Mouse (Mus musculus): Measurements from ENCODE around the gene Pex14. TPM values are rescaled to one million over a fixed set of nuclear protein-coding genes. Genes with fewer than 3 reads are reported as not detected.

The Pex14 gene
- polyA plus RNA-seq, 1 experiment from 2014 or later: 56.6 TPM

GRCm38 (mm10) chr4:148930721-148931229 lies 168.9 kb downstream of the Pex14 start:
- DNase-seq (ENCODE audit: low spot score): no peak
- Histone ChIP-seq H3K27ac (replicated peaks) (peak overlapping the region; percentile 67), H3K9me3 (replicated peaks) (no peaks in the 10 kb centered on the region), H3K4me3 (no peak overlapping the region), H3K27me3 (ENCODE audit: low read depth, poor library complexity, severe bottlenecking) (peaks cover 100% of the 10 kb centered on the region), H3K4me1 (peaks cover 50% of the 10 kb centered on the region), H3K36me3 (peaks cover 17% of the 10 kb centered on the region)
- 74% methylated on average over 9 of the region's 9 CpGs for WGBS

GRCm38 (mm10) chr4:148928876-148929275 lies 170.8 kb downstream of the Pex14 start:
- H3K9me3 ChIP-seq (replicated peaks): no peaks in the 10 kb centered on the region
- 92% methylated on average over 16 of the region's 16 CpGs for WGBS
- H3K4me3 ChIP-seq: no peak overlapping the region
- H3K4me1 ChIP-seq: peaks cover 52% of the 10 kb centered on the region
- DNase-seq (ENCODE audit: low spot score): no peak
- H3K27ac ChIP-seq (replicated peaks): 0 out of 2 replicates have a peak overlapping the region, but pooled peaks have one; percentile 1
- peaks cover 17% of the 10 kb centered on the region for H3K36me3 ChIP-seq
- H3K27me3 ChIP-seq (ENCODE audit: low read depth, poor library complexity, severe bottlenecking): peaks cover 100% of the 10 kb centered on the region

- Histone ChIP-seq H3K9me3 (replicated peaks) (no peaks in the 10 kb centered on the region), H3K4me3 (no peak overlapping the region), H3K27me3 (ENCODE audit: low read depth, poor library complexity, severe bottlenecking) (peaks cover 100% of the 10 kb centered on the region), H3K36me3 (peaks cover 13% of the 10 kb centered on the region), H3K27ac (replicated peaks) (no peak overlapping the region), H3K4me1 (peaks cover 57% of the 10 kb centered on the region)
- DNase-seq (ENCODE audit: low spot score): no peak
- WGBS: 79% methylated on average over 9 of the region's 9 CpGs
Measured at GRCm38 (mm10) chr4:148928316-148928715, 171.4 kb downstream of the Pex14 start.

GRCm38 (mm10) chr4:148926459-148926858 lies 173.2 kb downstream of the Pex14 start:
- DNase-seq (ENCODE audit: low spot score): no peak
- 63% methylated on average over 8 of the region's 8 CpGs for WGBS
- peaks cover 76% of the 10 kb centered on the region for H3K4me1 ChIP-seq
- H3K27me3 ChIP-seq (ENCODE audit: low read depth, poor library complexity, severe bottlenecking): peaks cover 100% of the 10 kb centered on the region
- peaks cover 7% of the 10 kb centered on the region for H3K36me3 ChIP-seq
- H3K9me3 ChIP-seq (replicated peaks): no peaks in the 10 kb centered on the region
- peak overlapping the region; percentile 2 for H3K27ac ChIP-seq (replicated peaks)
- 0 out of 2 replicates have a peak overlapping the region, but pooled peaks have one; percentile 2 for H3K4me3 ChIP-seq

GRCm38 (mm10) chr4:148925589-148926359 lies 173.9 kb downstream of the Pex14 start:
- Histone ChIP-seq H3K36me3 (peaks cover 7% of the 10 kb centered on the region), H3K27me3 (ENCODE audit: low read depth, poor library complexity, severe bottlenecking) (peaks cover 100% of the 10 kb centered on the region), H3K4me1 (peaks cover 79% of the 10 kb centered on the region), H3K4me3 (0 out of 2 replicates have a peak overlapping the region, but pooled peaks have one; percentile 2), H3K27ac (replicated peaks) (peak overlapping the region; percentile 2), H3K9me3 (replicated peaks) (no peaks in the 10 kb centered on the region)
- DNase-seq (ENCODE audit: low spot score): peak; percentile 46
- WGBS: 30% methylated on average over 18 of the region's 18 CpGs

GRCm38 (mm10) chr4:148923976-148924375 lies 175.7 kb downstream of the Pex14 start:
- no peak for DNase-seq (ENCODE audit: low spot score)
- no peaks in the 10 kb centered on the region for H3K36me3 ChIP-seq
- peaks cover 100% of the 10 kb centered on the region for H3K27me3 ChIP-seq (ENCODE audit: low read depth, poor library complexity, severe bottlenecking)
- H3K9me3 ChIP-seq (replicated peaks): no peaks in the 10 kb centered on the region
- peaks cover 85% of the 10 kb centered on the region for H3K4me1 ChIP-seq
- 72% methylated on average over 8 of the region's 8 CpGs for WGBS
- H3K27ac ChIP-seq (replicated peaks): 0 out of 2 replicates have a peak overlapping the region, but pooled peaks have one; percentile 42
- H3K4me3 ChIP-seq: no peak overlapping the region

GRCm38 (mm10) chr4:148923414-148923813 lies 176.3 kb downstream of the Pex14 start:
- 85% methylated on average over 9 of the region's 9 CpGs for WGBS
- Histone ChIP-seq H3K9me3 (replicated peaks) (no peaks in the 10 kb centered on the region), H3K4me3 (no peak overlapping the region), H3K4me1 (peaks cover 85% of the 10 kb centered on the region), H3K27ac (replicated peaks) (no peak overlapping the region), H3K36me3 (no peaks in the 10 kb centered on the region), H3K27me3 (ENCODE audit: low read depth, poor library complexity, severe bottlenecking) (peaks cover 100% of the 10 kb centered on the region)
- DNase-seq (ENCODE audit: low spot score): no peak

GRCm38 (mm10) chr4:148922221-148922700 lies 177.4 kb downstream of the Pex14 start:
- Histone ChIP-seq H3K27me3 (ENCODE audit: low read depth, poor library complexity, severe bottlenecking) (peaks cover 100% of the 10 kb centered on the region), H3K27ac (replicated peaks) (peak overlapping the region; percentile 69), H3K4me3 (peak overlapping the region; percentile 44), H3K36me3 (no peaks in the 10 kb centered on the region), H3K4me1 (peaks cover 81% of the 10 kb centered on the region), H3K9me3 (replicated peaks) (no peaks in the 10 kb centered on the region)
- WGBS: 11% methylated on average over 16 of the region's 16 CpGs
- peak; percentile 47 for DNase-seq (ENCODE audit: low spot score)

- no peaks in the 10 kb centered on the region for H3K36me3 ChIP-seq
- no peak overlapping the region for H3K4me3 ChIP-seq
- WGBS: 76% methylated on average over 11 of the region's 11 CpGs
- H3K9me3 ChIP-seq (replicated peaks): no peaks in the 10 kb centered on the region
- H3K4me1 ChIP-seq: peaks cover 79% of the 10 kb centered on the region
- H3K27ac ChIP-seq (replicated peaks): no peak overlapping the region; the same call in 1 of the 2 replicates
- peaks cover 100% of the 10 kb centered on the region for H3K27me3 ChIP-seq (ENCODE audit: low read depth, poor library complexity, severe bottlenecking)
- DNase-seq (ENCODE audit: low spot score): no peak
Measured at GRCm38 (mm10) chr4:148920610-148921009, 179.1 kb downstream of the Pex14 start.

- Histone ChIP-seq H3K36me3 (no peaks in the 10 kb centered on the region), H3K4me3 (no peak overlapping the region), H3K4me1 (peaks cover 79% of the 10 kb centered on the region), H3K27me3 (ENCODE audit: low read depth, poor library complexity, severe bottlenecking) (peaks cover 100% of the 10 kb centered on the region), H3K9me3 (replicated peaks) (no peaks in the 10 kb centered on the region), H3K27ac (replicated peaks) (no peak overlapping the region)
- WGBS: 75% methylated on average over 15 of the region's 15 CpGs
- DNase-seq (ENCODE audit: low spot score): no peak
Measured at GRCm38 (mm10) chr4:148918707-148919447, 180.8 kb downstream of the Pex14 start.

GRCm38 (mm10) chr4:148915849-148916248 lies 183.8 kb downstream of the Pex14 start:
- no peak overlapping the region for H3K27ac ChIP-seq (replicated peaks)
- DNase-seq (ENCODE audit: low spot score): no peak
- peaks cover 79% of the 10 kb centered on the region for H3K4me1 ChIP-seq
- H3K27me3 ChIP-seq (ENCODE audit: low read depth, poor library complexity, severe bottlenecking): peaks cover 100% of the 10 kb centered on the region
- no peak overlapping the region for H3K4me3 ChIP-seq
- H3K9me3 ChIP-seq (replicated peaks): no peaks in the 10 kb centered on the region
- WGBS: 90% methylated on average over 15 of the region's 15 CpGs
- no peaks in the 10 kb centered on the region for H3K36me3 ChIP-seq

GRCm38 (mm10) chr4:148914863-148915622 lies 184.6 kb downstream of the Pex14 start:
- H3K9me3 ChIP-seq (replicated peaks): no peaks in the 10 kb centered on the region
- H3K4me1 ChIP-seq: peaks cover 71% of the 10 kb centered on the region
- peak overlapping the region; percentile 64 for H3K27ac ChIP-seq (replicated peaks)
- H3K4me3 ChIP-seq: no peak overlapping the region
- no peaks in the 10 kb centered on the region for H3K36me3 ChIP-seq
- DNase-seq (ENCODE audit: low spot score): peak; percentile 84
- WGBS: 54% methylated on average over 10 of the region's 10 CpGs
- H3K27me3 ChIP-seq (ENCODE audit: low read depth, poor library complexity, severe bottlenecking): peaks cover 100% of the 10 kb centered on the region

Measured in midbrain, embryonic 10.5 days (tissue).